Mouse (Mus musculus): Measurements from ENCODE around the gene Uso1.

DNA sequence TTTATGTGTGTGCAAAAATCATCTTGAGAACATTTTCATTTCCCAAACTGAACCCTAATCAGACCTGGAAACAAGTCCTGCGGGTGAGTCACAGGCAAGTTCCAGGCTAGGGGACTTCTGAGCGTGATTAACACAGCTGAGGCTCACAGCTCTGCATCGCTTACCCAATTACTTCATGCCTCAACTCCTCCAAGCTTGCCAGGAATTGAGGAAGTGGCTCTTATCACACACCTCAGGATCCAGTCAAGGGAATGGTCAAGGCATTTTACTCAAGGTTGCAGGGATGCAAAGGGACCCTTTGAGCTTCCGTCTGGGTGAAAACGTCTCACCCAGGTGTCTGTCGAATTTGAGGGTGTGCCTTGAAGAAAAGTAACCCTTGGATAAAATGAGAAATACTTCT, 82.1 kb downstream of the Uso1 start:
- TF ChIP-seq POLR2A (IDR thresholded peaks at IDR 0.05; ENCODE audit: insufficient read depth, low read depth, low read length) (no peak), CTCF (IDR thresholded peaks at IDR 0.05) (no peak)

All from heart, adult 2 months (tissue).